Mouse (Mus musculus): ENCODE results near the gene Nrxn1.

The Nrxn1 gene

GRCm38 (mm10) chr17:90662318-90662717 lies 430.6 kb downstream of the Nrxn1 start:
- no peak for DNase-seq (ENCODE audit: low spot score)

GRCm38 (mm10) chr17:90654506-90654905 lies 438.4 kb downstream of the Nrxn1 start:
- no peak for DNase-seq (ENCODE audit: low spot score)

DNA sequence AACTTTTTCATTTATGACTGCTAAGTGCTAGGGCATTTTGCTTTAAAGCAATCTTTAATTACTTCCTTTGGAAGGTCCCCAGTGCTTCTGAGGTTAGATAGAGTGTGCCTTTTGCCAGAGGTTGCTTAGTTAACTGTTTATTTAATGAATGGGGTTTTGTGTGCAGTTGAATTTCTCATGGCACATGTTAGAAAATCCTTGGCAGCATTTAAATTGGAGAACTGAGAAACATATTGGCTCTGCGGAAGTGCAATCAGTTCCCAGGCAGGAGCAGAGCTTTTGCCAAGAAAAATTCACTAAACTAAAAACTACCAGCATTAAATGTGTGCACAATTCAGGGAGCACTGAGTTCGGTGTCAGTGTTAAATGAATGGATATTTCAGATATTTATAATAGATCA lies 439.5 kb downstream of the Nrxn1 start:
- DNase-seq (ENCODE audit: low spot score) = no peak

DNA sequence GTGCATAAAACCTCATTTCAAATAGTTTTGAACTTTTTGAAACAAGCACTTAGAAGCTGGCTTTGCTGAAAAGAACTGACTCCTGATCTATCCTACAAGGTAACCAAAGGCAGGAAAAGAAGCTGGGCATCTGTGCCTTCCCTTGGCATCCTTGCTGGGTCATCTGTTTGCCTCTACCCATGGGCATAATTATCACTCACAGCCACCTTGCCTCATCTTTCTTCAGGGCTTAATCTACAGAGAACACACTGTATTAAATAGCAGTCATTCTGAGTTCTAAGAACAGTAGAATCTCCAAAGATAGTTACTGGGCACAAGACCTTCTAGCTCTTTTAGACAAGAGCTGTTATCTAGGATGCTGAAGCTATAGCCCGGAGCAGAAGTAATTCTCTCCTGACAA lies 442.6 kb downstream of the Nrxn1 start:
- DNase-seq (ENCODE audit: low spot score) = no peak

DNA sequence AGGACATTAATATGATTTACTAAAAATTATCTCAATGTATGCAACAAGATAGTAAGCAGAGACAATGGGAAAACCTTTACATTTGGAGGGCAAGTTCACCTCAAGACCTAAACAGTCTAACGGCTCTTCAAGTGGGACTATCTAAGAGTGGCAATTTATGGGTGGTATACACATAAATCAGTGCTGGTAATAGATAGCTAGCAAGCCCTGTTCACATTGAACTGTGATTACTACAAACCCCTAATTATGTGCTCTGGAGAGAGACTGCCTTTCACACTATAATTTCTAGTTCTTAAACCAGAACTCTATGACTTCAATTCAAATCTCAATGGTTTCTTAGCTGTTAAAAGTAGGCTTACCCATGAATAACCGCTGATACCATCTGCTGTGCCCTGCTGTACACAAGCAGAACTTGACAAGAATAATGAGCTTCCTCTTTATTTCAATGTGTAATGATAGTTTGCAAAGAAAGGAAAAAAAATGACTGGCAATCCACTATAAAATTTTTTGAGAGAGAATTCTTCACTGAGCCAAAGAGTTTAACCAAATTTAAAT lies 453.8 kb downstream of the Nrxn1 start:
- DNase-seq (ENCODE audit: low spot score) = no peak

DNA sequence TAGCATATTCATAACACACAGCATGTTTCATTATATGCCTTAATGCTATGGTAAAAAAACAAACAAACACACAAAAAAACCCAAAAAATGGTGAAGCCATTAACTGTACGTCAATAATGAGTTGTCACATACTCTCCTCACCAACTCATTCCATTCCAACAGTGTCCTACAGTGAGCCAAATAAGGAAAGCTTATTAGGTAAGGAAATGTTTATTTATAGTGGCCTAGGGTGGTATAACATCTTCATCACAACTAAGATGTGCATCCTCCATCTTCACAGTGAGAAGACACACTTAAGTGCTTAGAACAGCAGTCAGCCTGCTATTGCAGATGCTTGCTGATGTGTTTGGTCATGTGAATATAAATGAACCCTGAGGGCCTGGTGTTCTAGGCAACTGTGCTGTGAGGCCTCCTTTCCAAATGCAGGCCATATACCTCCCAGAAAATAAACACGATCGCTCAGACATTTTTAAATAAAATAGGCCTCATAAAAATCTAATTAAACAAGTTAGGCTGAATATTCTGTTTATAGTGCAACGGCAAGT lies 454.6 kb downstream of the Nrxn1 start:
- DNase-seq (ENCODE audit: low spot score) = no peak

GRCm38 (mm10) chr17:90631371-90631770 lies 461.5 kb downstream of the Nrxn1 start:
- DNase-seq (ENCODE audit: low spot score) = no peak

DNA sequence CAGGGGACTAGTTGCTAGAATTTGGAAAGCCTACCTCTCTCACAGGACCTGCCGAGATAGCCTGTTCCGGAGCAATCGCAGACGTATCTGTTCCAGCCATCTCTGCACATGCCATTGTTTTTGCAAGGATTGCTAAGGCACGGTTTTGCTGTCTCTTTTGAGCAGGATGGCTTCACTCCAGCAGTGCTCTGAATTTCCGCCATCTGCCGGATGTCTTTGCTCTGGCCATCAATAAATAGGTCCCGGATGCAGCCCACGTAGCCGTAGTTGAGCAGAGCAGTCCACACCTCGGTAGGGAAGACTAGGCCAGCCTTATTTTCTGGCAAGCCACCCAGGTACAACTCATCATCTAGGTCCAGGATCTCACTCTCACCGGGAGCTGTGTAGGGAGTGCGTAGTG lies 463.0 kb downstream of the Nrxn1 start:
- no peak for DNase-seq (ENCODE audit: low spot score)

- no peak for DNase-seq (ENCODE audit: low spot score)
These were observed 464.4 kb downstream of the Nrxn1 start for GRCm38 (mm10) chr17:90628469-90628868.

DNA sequence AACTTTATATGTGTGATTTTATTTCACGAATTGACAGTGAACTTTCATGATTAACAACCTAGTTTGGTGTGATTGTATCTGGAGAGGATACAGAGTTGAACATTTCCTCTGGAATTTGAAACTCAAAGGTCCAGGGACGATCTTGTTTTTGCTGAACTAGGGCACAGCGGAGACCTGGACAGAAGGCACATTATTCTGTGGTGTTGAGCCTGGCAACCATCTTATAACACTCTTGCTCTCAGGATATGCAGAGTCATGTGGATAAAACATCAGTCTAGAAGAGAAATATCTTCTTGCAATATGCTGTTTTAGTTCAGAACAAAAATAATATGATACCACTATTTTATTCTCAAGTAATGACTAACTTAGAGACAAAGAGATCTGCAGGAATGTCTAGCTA lies 464.9 kb downstream of the Nrxn1 start:
- no peak for DNase-seq (ENCODE audit: low spot score)

- DNase-seq (ENCODE audit: low spot score) = no peak
These were observed 465.5 kb downstream of the Nrxn1 start for GRCm38 (mm10) chr17:90627395-90627794.

GRCm38 (mm10) chr17:90624591-90625266 lies 468.1 kb downstream of the Nrxn1 start:
- no peak for DNase-seq (ENCODE audit: low spot score)

DNA sequence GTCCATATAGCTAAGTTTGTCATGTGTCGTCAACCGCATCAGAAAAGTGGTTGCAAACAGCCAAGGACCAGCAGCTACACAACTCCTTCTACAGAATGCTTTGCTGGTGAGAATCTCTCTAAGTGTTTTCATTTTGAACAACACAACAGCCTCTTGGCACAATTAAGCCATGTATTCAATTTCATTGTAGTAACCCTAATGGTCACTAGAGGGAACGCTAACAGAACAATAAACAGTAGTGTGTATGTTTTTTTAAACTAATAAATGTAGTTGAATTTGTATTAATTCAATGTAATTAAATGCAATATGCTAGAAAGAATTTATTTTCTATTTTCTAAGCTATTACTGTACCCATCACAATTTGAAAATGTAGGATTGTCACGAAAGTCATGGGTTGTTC lies 471.0 kb downstream of the Nrxn1 start:
- DNase-seq (ENCODE audit: low spot score) = no peak

- DNase-seq (ENCODE audit: low spot score) = no peak
These were observed 477.9 kb downstream of the Nrxn1 start for GRCm38 (mm10) chr17:90615019-90615418.

- DNase-seq (ENCODE audit: low spot score) = no peak
These were observed 485.5 kb downstream of the Nrxn1 start for GRCm38 (mm10) chr17:90607427-90607806.

DNA sequence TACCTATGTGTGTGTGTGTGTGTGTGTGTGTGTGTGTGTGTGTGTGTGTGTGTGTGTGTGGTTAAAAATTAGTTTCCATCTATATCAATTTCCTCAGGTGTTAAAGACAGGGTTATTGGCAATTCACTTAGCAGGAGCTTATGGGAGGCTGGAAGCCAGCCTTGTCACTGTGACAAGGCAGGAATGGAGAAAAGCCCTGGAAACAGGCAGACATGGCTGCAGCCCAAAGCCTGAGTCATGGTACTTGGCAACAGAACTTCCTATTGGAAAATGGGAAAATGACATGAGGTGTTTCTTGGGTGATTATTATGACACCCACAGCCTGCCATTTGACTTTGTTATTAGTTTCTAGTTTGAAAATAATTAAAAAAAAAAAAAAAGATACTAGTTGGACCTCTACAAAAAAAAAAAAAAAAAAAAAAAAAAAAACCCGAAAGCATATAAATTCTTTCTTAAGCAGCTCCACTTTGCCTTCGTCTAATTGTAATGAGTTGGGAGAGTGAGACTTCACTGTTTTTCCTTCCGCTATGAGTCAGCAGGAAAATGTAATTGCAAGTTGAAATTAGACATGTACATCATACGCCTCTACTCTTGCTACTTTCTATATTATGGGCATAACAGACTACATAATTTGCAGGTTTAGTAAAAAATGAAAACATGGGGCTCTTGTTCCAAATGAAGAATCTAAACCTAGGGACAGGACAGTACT lies 486.0 kb downstream of the Nrxn1 start:
- no peak for DNase-seq (ENCODE audit: low spot score)

DNA sequence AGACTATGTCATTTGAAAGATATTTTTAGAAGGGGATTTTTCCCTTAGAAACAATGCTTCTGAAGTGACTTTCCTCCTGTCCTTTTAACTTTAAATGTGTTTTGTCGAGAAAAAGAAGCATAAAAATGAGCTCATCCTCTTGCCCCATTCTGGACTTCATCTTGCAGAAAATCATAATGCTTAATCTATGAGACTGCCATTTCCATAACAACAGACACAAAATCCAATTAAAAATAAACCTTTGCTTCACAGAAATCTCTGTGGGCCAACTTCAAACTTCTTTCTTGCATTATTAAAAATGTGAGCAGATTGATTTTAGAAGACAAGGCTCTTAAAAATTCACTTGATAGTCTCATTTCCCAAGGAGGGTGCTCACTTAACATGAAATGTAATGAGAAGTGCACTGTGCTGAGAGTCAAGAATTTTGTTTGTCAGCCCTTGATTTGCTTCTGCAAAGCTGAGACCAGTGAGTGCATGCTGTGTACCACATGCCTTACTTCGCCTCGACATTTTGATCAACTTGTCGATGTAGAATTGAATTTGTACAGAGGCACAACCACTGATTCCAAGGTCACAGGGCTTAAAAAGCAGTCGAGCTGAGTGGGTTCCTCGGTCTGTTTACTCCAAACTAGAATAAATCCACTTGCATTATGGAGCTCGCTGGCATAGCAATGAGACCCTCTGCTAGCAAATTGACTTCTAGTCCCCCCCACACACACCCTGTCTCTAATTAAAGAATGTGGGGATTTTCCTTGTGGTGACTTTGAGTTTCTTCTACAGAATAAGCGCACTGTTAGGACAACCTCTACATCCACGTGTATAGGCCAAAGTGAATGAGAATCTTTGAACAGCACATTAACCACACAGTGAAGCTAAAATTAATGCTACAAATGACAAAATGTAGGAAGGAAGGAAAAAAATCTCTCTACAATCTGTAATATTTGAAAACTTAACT lies 493.0 kb downstream of the Nrxn1 start:
- no peak for DNase-seq (ENCODE audit: low spot score)

GRCm38 (mm10) chr17:90594798-90595533 lies 497.9 kb downstream of the Nrxn1 start:
- DNase-seq (ENCODE audit: low spot score) = no peak

- DNase-seq (ENCODE audit: low spot score) = no peak
These were observed 506.0 kb downstream of the Nrxn1 start for GRCm38 (mm10) chr17:90586891-90587290.

- DNase-seq (ENCODE audit: low spot score) = peak; percentile 48
These were observed 508.1 kb downstream of the Nrxn1 start for GRCm38 (mm10) chr17:90584666-90585195.
